Mouse (Mus musculus) neural tube, embryonic 13.5 days (tissue): ENCODE results near the gene Plekhd1. TPM values are rescaled to one million over a fixed set of nuclear protein-coding genes. Genes with fewer than 3 reads are reported as not detected.

Experiments used
- ATAC-seq: fragments of 200-750 bp; cut with Nextera tagmentation; 2 replicates; pipeline ENCODE4 v1.8.0; 2017; ENCODE audit warnings: low read depth, mild to moderate bottlenecking, moderate TSS enrichment, moderate library complexity
- H3K27ac ChIP-seq: fragments of 300-500 bp; sonication (generic); replicated peaks from 2 replicates; pipeline ENCODE4 v1.5.1; 2015; ENCODE audit warnings: moderate library complexity, mild to moderate bottlenecking, inconsistent platforms
- H3K27me3 ChIP-seq: fragments of 300-500 bp; sonication (generic); 2 replicates; pipeline ENCODE4 v1.6.1; 2015; ENCODE audit warnings: mild to moderate bottlenecking, inconsistent platforms
- H3K36me3 ChIP-seq: fragments of 300-500 bp; sonication (generic); 2 replicates; pipeline ENCODE4 v1.6.1; 2015; ENCODE audit warnings: mild to moderate bottlenecking, inconsistent platforms
- H3K4me1 ChIP-seq: fragments of 300-500 bp; sonication (generic); replicated peaks from 2 replicates; pipeline ENCODE4 v1.6.1; 2015; ENCODE audit warnings: inconsistent platforms
- H3K4me2 ChIP-seq: fragments of 300-500 bp; sonication (generic); 2 replicates; pipeline ENCODE4 v1.6.1; 2015; ENCODE audit warnings: inconsistent platforms, mild to moderate bottlenecking, moderate library complexity
- H3K4me3 ChIP-seq: fragments of 300-500 bp; sonication (generic); 2 replicates; pipeline ENCODE4 v1.5.1; 2015; ENCODE audit warnings: mild to moderate bottlenecking, inconsistent platforms
- H3K9ac ChIP-seq: fragments of 300-500 bp; sonication (generic); 2 replicates; pipeline ENCODE4 v1.6.1; 2015; ENCODE audit warnings: moderate library complexity, mild to moderate bottlenecking, inconsistent platforms
- H3K9me3 ChIP-seq: fragments of 300-500 bp; sonication (generic); 2 replicates; pipeline ENCODE4 v1.6.1; 2016; ENCODE audit warnings: inconsistent platforms
- WGBS: fragments of 180-500 bp; shearing (Covaris S2); methylation state at CpG from one replicate; pipeline ENCODE4 v1.1.7; 2015; 5-methylcytosine and 5-hydroxymethylcytosine counted together
- polyA plus RNA-seq: library from polyadenylated mRNA; unstranded; fragments of >200 nt; fragmentation: Nextera tagmentation; extraction: Ambion mirVana; gene quantifications from 2 replicates; pipeline ENCODE4 v1.2.1, GENCODE M21; 2015

Gene Plekhd1
- polyA plus RNA-seq, 1 experiment from 2014 or later: 7.4 TPM

DNA sequence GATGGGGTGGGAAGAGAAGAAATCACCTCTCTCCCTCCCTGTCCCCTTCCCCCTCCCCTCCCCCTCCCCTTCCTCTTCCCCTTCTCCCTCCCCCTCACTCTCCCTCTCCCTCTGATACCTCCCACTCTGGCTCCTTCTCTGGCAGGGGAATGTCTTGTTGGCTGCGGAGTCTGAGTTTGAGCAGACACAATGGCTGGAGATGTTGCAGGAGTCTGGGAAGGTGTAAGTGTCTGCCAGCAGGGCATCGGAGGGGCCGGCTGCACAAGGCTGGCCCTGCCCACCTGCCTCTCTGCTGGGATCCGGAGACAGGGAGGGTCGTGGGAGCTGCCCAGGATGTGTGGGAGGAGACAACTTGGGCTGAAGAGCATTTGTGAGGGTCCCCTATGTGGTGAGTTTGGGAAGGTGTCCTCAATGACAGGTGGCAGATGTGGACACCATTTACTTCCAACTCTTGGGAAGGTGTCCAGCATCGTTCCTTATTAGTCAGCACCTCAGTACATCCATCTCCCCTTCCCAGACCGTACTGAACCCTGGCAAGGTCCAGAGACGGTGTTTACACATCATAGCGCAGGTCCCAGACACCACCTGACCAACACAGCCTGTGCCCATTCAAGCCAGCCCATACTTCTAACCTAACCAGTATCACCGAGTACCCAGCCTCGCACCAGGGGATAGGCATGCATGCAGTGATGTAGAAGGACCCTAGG is 14.0 kb downstream of the Plekhd1 start:
- H3K4me1 ChIP-seq: peaks cover 12% of the 10 kb centered on the region
- no peak for ATAC-seq
- 64% methylated on average over 11 of the region's 11 CpGs for WGBS
- no peaks in the 10 kb centered on the region for H3K36me3 ChIP-seq
- no peak overlapping the region for H3K27ac ChIP-seq
- no peak overlapping the region for H3K9ac ChIP-seq
- H3K4me2 ChIP-seq: no peak overlapping the region
- no peak overlapping the region for H3K4me3 ChIP-seq
- no peaks in the 10 kb centered on the region for H3K9me3 ChIP-seq
- no peaks in the 10 kb centered on the region for H3K27me3 ChIP-seq

DNA sequence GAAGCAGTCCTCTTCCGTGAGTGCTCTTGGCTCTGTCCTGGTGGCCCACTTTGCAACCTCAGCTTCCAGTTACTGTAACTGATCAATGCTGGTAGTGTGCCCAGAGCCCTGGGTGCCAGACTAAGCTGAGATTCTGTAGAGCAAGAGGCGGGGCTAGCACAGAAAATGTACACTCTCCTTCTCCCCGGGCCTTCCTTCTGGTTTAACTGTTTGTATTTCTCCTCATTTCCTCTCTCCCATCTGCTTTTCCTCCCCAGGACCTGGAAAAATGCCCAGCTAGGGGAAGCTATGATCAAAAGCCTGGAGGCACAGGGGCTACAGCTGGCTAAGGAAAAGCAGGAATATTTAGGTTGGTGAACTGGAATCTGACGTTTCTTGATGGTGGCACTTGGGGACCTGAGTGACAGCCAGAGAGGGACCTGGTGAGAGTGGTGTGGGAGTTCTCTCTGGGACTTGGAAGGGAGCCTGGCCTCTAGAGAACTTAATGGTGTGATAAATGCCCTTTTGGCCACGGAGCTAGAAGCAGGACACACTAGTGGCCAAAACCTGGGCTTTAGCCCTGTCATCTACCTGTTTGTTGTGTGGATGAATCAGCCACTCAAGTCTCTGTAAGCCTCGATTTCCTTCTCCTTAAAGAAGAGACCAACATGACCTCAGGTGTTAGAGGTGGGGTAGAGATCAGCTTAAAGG is 14.7 kb downstream of the Plekhd1 start:
- Histone ChIP-seq H3K4me1 (peaks cover 12% of the 10 kb centered on the region), H3K27me3 (no peaks in the 10 kb centered on the region), H3K9me3 (no peaks in the 10 kb centered on the region), H3K9ac (no peak overlapping the region), H3K4me3 (no peak overlapping the region), H3K36me3 (no peaks in the 10 kb centered on the region), H3K4me2 (no peak overlapping the region), H3K27ac (no peak overlapping the region)
- no peak for ATAC-seq
- 53% methylated on average over 6 of the region's 6 CpGs for WGBS

DNA sequence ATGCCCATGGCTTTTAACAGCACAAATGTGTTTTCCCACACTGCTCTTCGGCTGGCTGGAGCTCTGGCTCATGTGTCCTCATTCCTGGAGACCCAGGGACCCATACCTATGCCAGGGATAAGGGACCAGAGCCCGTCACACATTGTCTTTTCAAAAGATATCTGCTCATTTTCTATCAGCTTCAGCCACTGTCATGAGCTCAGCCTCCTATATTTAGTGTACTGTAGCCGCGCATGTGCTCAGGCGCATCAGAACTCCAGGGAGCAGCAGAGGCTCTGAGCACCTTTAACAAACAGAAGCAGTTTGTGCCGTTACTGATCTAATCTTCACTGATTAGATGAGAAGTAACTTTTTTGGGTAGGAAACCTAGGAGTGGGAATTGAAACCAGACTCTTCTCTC is 23.5 kb downstream of the Plekhd1 start:
- H3K4me1 ChIP-seq: no peaks in the 10 kb centered on the region
- no peak overlapping the region for H3K4me3 ChIP-seq
- H3K27ac ChIP-seq: no peak overlapping the region
- H3K9ac ChIP-seq: no peak overlapping the region
- whole genome bisulfite sequencing: 86% methylated on average over 6 of the region's 6 CpGs
- H3K36me3 ChIP-seq: no peaks in the 10 kb centered on the region
- ATAC-seq: no peak
- no peak overlapping the region for H3K4me2 ChIP-seq
- H3K9me3 ChIP-seq: no peaks in the 10 kb centered on the region
- H3K27me3 ChIP-seq: no peaks in the 10 kb centered on the region

DNA sequence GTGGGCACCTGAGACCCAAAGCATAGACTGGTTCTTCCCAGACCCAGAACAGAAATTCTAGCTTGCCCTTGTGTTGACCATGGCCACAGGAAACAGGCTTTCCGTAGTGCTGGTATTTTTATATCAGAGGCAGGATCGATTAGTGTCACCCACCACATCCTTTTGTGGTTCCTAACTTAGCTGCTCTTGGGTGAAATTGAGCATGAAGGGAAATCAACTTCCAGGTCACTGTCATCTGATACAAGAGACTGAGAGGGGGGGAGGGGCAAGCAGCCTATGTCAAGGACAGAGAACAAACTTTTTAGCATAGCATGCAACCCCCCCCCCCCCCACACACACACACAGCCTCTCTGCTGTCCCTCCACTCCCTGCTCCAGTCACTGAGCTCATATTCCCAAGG is 26.8 kb downstream of the Plekhd1 start:
- Histone ChIP-seq H3K36me3 (no peaks in the 10 kb centered on the region), H3K9ac (no peak overlapping the region), H3K27me3 (no peaks in the 10 kb centered on the region), H3K4me3 (no peak overlapping the region), H3K27ac (no peak overlapping the region), H3K9me3 (no peaks in the 10 kb centered on the region), H3K4me1 (no peaks in the 10 kb centered on the region), H3K4me2 (no peak overlapping the region)
- no peak for ATAC-seq
- 68% methylated on average over 2 of the region's 2 CpGs for WGBS

DNA sequence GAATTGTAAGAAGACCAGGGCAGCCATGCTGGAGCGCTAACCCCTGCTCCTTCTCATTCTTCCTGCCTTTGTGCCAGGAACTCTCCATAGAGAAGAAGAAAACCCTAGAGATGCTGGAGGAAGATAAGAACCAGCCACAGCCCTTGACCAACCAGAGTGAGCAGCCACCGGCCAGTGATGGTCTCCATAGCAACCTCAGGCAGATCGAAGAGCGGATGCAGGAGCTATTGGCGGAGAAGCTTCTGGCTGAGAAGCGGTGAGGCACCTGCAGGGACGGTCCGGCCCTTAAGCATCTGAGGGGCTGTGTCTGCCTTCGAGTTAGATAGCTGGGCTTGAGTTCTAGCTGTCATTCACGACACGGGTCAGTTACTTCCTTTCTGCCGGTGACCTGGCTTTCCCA is 28.1 kb downstream of the Plekhd1 start:
- Histone ChIP-seq H3K4me2 (no peak overlapping the region), H3K4me1 (no peaks in the 10 kb centered on the region), H3K27ac (no peak overlapping the region), H3K36me3 (no peaks in the 10 kb centered on the region), H3K27me3 (no peaks in the 10 kb centered on the region), H3K4me3 (no peak overlapping the region), H3K9ac (no peak overlapping the region), H3K9me3 (no peaks in the 10 kb centered on the region)
- no peak for ATAC-seq
- WGBS: 77% methylated on average over 12 of the region's 12 CpGs

DNA sequence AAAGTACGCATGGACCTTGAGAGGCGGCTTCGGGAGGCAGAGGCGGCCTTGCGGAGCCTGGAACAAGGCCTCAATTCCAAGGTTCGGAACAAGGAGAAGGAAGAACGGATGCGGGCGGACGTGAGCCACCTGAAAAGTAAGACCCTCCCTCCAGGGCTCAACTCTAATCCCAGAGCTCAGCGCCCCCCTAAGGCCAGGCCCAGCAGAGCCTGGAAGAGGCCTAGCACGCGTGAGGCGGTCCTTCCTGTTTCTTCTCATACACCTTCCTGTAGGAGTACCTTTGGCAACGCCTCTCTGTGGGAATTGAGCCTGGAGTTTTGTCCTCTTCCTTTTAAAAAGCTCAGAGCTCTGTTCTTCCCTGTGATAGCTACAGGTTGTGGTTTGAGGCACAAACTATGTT is 29.1 kb downstream of the Plekhd1 start:
- 84% methylated on average over 15 of the region's 15 CpGs for WGBS
- Histone ChIP-seq H3K27ac (no peak overlapping the region), H3K9me3 (no peaks in the 10 kb centered on the region), H3K36me3 (no peaks in the 10 kb centered on the region), H3K4me3 (no peak overlapping the region), H3K9ac (no peak overlapping the region), H3K4me1 (no peaks in the 10 kb centered on the region), H3K27me3 (no peaks in the 10 kb centered on the region), H3K4me2 (no peak overlapping the region)
- ATAC-seq: no peak

DNA sequence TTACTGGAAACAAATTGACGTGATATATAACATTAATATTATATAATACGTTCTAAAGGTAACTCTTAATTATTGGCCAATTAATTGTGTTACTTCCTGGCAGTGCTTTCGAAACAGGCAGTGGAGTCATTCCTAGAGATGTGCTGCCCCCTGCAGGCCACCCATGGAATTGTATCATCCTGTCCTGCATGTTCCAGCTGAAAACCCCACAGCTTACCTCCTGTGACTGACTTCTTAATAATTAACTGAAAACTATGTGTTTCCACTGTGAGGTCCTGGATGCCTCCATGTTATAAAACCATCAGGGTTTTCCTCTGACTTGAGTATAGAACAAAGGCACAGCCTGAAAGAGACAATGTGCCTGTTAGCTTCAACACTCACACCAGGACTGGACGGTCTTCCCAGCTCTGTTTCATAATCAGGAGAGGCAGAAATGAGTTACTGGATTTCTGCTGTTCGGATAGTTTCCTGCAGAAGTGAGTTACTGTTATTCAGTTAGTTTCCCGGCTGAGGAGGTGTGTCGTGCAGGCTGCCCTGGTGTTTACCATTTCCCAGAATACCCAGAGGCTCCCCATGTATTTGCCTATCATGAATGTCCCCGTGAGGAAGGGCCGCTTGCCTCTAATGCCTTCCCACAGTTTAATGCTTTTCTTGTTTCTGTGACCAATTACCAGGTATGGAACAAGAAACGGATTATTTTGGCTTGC is 32.6 kb downstream of the Plekhd1 start:
- WGBS: 20% methylated on average over 10 of the region's 10 CpGs
- H3K9me3 ChIP-seq: no peaks in the 10 kb centered on the region
- no peak overlapping the region for H3K9ac ChIP-seq
- H3K4me3 ChIP-seq: no peak overlapping the region
- H3K36me3 ChIP-seq: no peaks in the 10 kb centered on the region
- no peak overlapping the region for H3K4me2 ChIP-seq
- no peaks in the 10 kb centered on the region for H3K27me3 ChIP-seq
- no peaks in the 10 kb centered on the region for H3K4me1 ChIP-seq
- H3K27ac ChIP-seq: no peak overlapping the region
- no peak for ATAC-seq

DNA sequence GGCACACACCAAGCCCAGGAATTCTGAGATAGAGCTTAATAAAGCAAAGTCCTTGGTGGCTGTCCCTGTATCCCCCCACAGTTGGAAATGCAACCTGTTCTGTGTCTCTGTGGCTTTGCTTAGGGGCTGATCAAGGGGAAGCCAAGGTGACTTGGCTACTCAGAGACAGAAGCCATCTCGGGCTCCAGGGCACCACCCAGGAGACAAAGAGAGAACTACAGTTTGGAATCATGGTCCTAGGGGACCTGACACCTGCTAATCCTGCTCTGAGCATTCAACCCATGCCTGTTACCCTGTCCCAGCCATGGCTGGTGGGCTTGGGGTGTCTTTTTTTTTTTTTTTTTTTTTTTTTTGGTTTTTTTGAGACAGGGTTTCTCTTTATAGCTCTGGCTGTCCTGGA is 35.8 kb downstream of the Plekhd1 start:
- Histone ChIP-seq H3K27ac (no peak overlapping the region), H3K9ac (no peak overlapping the region), H3K4me2 (no peak overlapping the region), H3K4me3 (no peak overlapping the region), H3K36me3 (no peaks in the 10 kb centered on the region), H3K4me1 (no peaks in the 10 kb centered on the region), H3K27me3 (no peaks in the 10 kb centered on the region), H3K9me3 (no peaks in the 10 kb centered on the region)
- 37% methylated on average over 1 of the region's 1 CpGs for WGBS
- no peak for ATAC-seq

DNA sequence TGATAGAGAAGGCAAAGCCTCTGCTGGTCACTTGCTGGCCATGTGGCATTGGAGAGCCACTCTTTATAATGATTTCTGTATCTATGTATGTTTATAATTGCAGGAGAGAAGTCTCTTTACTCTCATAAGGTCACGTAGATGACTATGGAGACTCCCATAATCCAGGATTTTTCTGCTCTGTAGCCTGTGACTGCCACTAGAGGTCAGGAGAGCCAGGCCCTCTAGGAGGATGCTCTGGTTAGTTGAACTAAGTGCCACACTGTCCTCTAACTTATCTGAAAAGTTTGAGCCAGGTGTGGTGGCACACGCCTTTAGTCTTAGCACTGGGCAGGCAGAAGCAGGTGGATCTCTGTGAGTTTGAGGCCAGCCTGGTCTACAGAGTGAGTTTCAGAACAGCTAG is 36.4 kb downstream of the Plekhd1 start:
- 55% methylated on average over 2 of the region's 2 CpGs for WGBS
- no peak for ATAC-seq

DNA sequence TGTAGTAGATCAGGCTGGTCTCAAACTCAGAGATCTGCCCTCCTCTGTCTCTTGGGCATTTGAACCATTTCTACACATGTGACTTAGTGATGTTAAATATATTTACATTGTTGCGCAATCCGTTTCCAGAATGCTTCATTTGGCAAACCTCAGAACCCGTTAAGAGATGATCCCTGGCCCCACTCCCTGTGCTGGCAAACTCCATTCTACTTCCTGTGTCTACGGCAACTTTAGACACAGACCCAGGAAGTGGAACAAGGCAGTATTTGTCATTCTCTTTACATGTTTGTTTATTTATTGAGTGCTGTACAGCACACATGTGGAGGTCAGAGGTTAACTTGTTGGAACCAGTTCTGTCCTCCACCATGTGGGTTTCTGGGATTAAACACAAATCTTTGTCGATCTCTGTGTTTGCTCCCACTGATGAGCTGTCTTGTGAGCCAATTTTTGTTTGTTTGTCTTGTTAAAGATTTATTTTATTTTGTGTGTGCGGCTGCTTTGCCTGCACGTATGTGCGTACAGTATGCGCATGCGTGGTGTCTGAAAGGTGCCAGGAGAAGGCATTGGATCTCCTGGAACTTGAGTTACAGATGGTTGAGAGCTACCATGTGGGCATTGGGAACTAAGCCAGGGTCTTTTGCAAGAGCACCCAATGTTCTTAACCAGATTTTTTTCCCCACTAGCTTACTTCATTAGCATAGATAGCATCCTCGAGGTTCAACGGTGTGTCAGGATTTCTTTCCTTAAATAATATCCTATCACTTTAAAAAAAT is 37.6 kb downstream of the Plekhd1 start:
- Histone ChIP-seq H3K4me3 (no peak overlapping the region), H3K27ac (no peak overlapping the region), H3K27me3 (no peaks in the 10 kb centered on the region), H3K4me1 (no peaks in the 10 kb centered on the region), H3K36me3 (no peaks in the 10 kb centered on the region), H3K4me2 (no peak overlapping the region), H3K9me3 (no peaks in the 10 kb centered on the region), H3K9ac (no peak overlapping the region)
- no peak for ATAC-seq
- 88% methylated on average over 12 of the region's 12 CpGs for WGBS

More for the DNA sequence above, 36.4 kb downstream of the Plekhd1 start:
- no peaks in the 10 kb centered on the region for H3K27me3 ChIP-seq
- H3K36me3 ChIP-seq: no peaks in the 10 kb centered on the region
- H3K9ac ChIP-seq: no peak overlapping the region
- no peak overlapping the region for H3K4me2 ChIP-seq
- no peak overlapping the region for H3K4me3 ChIP-seq
- H3K4me1 ChIP-seq: no peaks in the 10 kb centered on the region
- H3K9me3 ChIP-seq: no peaks in the 10 kb centered on the region
- no peak overlapping the region for H3K27ac ChIP-seq

DNA sequence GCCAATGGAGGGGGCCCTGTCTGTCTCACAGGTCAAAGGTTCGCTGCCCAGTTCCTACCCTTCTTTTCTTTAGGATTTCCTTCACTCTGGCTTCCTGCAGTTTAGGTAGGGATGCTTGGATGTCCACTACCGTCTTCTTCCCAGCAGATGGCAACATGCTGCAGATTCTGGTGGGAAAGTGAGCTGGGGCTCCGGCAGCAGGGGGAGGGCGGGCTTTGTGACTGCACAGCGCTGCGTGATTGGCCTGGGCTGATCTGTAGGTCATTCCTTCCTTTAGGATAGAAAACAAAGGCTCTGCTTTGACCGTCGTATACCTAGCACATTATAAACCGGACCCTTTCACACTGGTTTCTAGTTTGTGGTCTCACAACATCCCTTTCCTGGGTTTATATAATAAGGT is 38.2 kb downstream of the Plekhd1 start:
- ATAC-seq: peak; percentile 90
- H3K9ac ChIP-seq: no peak overlapping the region
- no peak overlapping the region for H3K4me3 ChIP-seq
- peaks cover under 1% of the 10 kb centered on the region; the same call in 1 of the 2 replicates for H3K4me1 ChIP-seq
- no peaks in the 10 kb centered on the region for H3K27me3 ChIP-seq
- H3K4me2 ChIP-seq: peak overlapping the region; percentile 31; the same call in 1 of the 2 replicates
- H3K9me3 ChIP-seq: no peaks in the 10 kb centered on the region
- WGBS: 4% methylated on average over 9 of the region's 9 CpGs
- H3K27ac ChIP-seq: 0 out of 2 replicates have a peak overlapping the region, but pooled peaks have one; percentile 13
- no peaks in the 10 kb centered on the region for H3K36me3 ChIP-seq
